Mouse (Mus musculus): ENCODE results near the gene Ampd1.
"Not testable (repeated sequence)": the region's sequence is repeated elsewhere in the genome, so short reads cannot be mapped to it uniquely, and the experiment has no call there.

The Ampd1 gene

DNA sequence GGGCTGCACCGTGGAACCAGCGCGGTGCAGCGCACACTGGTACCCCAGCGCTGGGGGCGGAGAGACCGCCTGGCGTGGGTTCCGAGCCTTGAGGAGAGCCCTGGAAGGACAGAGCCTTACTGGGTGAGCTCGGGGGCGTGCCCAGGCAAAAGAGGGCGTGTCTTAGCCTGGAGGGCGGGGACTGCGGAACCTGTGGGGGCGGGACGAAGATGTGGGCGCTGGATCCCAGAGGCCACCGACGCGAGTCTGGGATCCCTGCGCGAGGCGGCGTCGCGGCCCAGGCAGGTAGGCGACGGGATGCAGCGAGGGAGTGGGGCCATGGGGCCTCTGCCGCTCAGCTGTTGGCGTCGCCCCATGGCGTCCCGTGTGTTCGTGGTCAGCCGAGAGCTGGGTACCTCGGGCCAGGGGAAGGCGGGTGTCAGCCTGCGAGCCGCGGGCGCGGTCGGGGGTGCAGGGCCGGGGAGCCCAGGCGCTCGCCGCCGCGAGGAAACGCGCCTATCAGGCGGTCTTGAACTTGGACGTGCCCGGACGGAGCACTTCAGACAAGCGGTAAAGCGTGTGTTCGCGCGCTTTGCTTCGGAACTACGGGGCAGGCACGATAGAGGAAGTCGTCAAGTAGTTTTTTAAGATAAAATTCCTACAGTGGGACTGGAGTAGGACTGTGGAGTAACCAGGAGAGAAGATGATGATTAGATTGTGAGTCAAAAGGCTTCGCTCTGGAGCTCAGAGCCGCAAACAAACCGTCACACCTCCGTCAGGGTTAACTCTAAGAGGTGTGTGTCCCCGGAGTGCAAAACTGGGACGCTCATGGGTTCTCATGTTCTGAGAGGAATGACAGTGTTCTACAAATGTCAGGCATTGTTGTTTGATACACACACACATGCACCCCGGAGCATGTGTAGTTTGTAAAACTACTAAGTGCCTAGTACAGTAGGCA, 28.9 kb downstream of the Ampd1 start, which contains the start of gene Dennd2c:
TSS of gene Dennd2c (plus strand) at position 151 of the 937 bp plus-strand sequence.
- peak; percentile 36 for DNase-seq (ENCODE audit: low spot score)

DNA sequence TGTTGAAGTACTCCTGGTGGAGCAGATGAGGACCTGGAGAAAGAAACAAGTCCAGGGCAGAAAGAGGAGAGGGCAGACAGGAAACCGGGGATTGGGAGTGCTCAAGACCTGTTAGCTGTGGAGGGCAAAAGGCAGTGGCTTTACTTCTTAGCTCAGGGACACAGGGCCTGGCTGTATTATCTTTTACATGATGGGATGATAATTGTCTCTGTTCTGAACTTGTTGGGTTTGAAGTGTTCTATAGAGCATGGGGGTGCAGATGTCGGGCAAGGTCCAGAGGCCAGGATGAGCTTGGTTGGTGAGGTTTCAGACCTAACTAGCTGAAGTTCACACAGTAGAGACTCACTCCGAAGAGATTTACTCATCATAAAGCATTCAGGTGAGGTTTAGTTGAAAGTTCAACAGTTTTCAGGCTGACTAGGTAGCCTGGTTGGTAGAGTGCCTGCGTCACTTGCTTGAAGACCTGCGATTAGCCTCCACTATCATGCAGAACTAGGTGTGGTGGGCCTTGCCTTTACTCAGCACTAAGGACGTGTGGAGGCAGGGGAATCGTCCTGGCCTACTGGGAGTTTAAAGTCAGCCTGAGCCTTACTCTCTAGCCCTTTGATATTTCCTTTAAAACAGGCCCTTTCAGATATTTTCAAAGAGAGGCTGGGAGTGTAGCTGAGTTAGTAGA, 33.9 kb downstream of the Ampd1 start:
- no peak for DNase-seq (ENCODE audit: low spot score)

DNA sequence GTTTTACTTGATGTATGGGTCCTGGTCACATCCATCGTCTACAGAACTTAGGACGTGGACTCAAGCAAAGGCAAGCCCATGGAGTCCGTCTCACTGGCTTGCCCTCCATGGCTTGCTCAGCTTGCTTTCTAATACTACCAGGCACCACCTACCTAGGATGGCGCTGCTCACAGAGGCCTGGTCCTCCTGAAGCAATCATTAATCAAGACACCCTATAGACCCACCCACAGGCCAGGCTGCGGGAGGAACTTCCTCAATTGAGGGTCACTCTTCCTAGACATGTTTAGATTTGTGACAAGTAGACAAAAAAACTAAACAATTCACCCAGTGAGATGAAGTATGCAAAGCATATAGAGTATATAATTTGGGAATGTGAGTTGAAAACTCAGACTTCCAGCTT, 38.4 kb downstream of the Ampd1 start:
- DNase-seq (ENCODE audit: low spot score) = no peak

DNA sequence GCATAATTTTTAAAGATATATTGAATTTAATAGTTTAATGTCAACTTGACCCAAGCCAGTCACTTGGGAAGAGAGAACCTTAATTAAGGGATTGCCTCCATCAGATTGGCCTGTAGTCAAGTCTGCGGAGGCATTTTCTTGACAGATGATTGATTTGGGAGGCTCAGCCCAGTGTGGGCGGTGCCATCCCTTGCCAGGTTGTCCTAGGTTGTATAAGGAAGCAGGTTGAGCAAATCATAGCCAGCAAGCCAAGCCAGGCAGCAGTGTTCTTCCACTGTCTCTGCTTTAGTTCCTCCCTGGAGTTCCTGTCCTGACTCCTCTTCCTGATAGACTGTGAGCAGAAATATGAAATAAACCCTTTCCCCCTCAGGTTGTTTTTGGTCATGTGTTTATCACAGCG, 49.8 kb downstream of the Ampd1 start:
- no peak for DNase-seq (ENCODE audit: low spot score)

DNA sequence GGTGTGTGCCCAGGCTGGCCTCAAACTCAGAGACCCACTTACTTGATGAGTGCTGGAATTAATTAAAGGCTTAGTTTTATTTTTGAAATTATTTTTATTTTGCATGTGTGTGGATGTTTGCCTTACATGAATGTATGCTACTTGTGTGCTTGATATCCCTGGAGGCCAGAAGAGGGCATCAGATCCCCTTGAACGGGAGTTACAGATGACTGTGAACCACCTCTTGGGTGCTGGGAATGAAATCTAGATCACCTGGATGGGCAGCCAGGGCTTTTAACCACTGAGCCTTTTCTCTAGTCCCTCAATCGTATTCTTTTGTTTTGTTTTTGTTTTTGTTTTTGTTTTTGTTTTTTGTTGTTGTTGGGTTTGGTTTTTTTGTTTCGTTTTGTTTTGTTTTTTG, 52.3 kb downstream of the Ampd1 start:
- no peak for DNase-seq (ENCODE audit: low spot score)

DNA sequence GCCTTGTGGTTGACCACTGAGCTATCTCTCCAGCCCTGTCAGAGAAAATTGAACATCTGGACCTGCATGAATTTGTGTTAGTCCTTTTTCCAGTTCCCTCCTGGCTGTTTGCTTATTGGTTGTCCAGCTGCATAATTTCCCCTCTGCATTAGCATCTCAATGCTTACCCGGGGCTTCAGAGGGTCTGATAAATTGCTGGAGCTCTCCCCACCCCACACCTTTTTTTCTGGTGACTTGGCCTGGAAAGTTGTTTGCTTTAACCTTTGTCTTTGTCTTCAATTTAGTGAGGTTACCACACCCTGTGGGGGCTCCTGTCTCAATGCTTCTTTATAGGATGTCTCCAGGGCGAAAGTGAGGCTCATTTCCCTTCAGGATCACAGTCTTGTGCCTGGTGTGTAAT, 53.4 kb downstream of the Ampd1 start:
- no peak for DNase-seq (ENCODE audit: low spot score)

DNA sequence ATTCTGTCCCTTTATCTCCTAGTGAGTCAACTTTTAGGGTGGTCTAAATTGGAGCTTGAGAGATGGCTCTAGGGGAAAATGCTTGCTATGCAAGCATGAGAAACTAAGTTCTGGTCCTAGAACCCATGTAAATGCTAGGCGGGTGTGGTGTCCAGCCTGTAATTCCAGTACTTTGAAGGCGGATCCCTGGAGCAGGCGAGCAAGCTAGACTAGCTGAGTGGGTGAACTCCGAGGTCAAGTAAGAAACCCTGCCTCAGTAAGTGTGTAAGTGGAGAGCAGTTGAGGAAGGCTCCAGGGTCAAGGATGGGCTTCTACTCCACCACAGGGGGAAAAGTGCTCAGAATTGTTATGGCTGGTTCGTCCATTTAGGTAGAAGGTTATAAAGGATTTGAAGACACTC, 53.9 kb downstream of the Ampd1 start:
- no peak for DNase-seq (ENCODE audit: low spot score)

DNA sequence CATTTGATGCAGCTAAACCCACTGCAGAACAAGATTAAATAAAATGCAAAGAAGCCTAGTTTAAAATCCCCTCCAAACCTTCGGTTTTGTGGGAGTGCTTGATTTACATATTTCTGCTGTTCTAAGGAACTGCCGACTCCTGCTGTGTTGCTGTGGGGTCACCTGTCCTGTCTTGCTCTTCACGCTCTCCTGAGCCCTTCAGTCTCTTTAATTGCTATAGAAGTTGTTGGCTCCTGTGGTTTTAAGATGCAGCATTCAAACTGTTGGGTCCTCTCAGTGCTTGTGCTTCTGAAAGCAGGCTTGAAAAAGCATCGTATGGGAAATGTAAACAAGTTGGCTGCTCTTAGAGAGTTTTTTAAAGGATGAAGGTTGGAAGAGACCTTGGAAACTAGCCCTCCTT, 54.4 kb downstream of the Ampd1 start:
- DNase-seq (ENCODE audit: low spot score) = no peak

DNA sequence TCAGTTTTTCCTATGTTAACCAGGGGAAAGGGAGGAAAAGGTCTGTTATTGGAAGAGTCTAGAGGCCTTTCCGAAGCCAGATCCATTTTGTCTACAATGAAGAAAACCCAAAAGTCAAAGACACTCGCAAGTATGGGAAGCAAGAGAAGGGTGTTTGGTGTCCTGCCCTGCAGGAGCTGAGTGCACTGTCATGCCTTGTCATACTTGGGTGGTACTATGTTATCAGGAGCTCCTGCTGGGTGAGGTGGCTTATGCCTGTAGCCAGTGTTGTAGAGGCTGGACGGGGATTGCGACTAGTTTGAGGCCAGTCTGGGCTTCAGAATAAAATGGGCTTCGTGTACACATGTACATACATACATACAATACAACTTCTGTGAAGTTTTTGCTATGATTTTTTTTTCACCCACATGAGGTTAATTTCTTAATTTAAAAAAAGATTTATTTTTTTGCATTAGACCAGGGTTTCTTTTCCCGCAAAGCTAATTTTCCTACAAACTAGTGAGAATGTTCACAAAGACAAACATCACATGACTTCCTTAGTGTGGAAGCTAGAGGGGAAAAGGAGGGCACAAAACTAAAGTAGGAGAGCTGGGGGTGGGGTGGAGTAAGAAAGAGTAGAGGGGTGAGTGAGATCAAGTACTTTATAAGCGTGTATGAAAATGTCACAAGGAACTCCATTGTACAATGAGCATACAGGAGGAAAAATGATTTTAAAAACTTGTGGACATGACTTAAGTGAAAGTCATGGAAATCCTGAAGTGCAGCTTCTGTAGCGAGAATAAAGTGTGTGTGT, 55.7 kb downstream of the Ampd1 start:
- no peak for DNase-seq (ENCODE audit: low spot score)

DNA sequence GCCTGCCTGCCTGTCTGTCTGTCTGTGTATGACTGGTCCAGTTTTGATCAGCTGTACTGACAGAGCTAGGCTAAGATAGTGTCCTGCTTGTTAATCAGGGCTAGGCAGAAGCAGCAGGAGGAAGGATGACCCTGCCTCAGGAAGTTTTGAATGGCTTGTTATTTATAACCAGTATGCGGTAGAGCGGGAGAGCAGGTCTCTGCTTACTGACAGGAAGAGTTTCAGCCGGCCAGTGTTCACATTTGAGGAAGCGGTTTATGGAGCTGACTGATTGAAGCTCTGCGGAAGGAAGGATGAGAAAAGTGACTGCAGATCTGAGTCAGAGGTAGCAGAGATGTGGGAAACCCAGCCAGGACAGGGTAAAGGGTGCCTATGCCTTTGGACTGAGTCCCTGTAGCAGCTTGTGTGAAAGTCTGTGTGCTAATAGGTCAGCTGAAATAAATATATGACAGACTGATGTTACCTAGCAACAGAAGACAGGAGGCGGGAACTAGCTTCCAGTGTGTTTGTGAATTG, 56.5 kb downstream of the Ampd1 start:
- DNase-seq (ENCODE audit: low spot score) = peak; percentile 25

DNA sequence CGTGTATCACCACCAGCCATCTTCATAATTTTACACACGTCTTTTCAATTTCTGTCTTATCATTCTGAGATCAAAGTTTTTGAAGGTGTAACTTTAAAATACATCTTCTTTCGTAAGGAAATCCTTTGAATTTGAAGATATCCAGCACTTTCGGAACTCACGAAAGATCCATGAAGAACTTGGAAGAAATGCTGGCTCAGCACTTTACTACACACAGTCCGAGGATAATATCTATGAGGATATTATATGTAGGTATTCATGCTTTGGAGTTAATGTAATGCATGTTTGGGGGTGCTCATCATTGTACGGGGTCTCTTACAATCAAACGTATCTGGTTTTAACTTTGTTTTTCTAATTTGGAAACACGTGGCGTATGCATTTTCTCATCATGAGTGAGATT, 59.3 kb downstream of the Ampd1 start:
- DNase-seq (ENCODE audit: low spot score) = no peak

DNA sequence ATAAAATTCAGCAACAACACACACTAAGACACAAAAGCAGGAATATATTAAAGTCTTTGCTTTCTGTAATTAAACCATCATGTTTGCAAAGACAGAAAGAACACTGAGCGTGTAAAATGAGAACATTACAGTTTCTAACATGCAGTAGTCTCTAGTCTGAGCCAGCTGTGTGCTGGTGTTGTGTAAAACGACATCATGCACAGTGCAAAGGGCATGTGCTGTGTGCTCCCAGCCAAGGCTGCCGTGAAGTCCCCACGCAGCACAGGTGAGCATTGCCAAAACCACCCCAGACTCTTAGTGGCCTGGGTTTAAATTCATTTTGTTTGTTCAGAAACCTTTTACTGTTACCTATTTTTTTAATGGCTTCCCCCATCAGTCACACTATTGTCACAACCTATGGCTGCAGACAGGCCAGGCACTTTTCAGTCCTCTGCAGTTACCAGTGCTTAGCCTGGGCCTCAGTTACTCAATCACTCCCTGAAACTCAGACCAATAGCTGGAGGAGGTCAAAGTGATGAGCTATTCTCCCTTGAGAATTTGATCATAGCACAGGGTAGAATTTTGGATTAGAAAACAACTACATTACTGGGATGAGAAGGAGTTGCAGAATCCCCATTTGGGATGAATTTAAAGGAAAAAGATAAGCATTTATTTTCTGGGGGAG, 62.7 kb downstream of the Ampd1 start:
- no peak for DNase-seq (ENCODE audit: low spot score)

DNA sequence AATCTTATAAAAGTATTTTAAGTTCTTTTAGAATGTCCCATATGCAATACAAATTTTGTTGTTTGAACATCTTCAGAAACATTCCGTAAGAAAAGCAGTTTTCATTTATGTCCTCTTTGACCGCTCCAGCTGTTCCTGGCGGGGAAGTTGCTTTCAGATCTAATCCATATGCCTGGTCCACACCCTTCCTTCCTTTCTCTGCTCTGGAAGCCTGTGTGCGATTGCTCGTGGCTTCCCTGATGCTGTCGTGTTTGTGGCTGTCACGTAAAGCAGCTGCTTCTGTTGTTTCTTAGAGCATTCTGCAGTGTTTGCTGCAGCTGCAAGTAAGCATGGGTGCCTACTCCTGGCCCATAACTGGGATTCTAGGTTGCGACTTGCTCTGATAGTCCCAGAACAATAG, 65.2 kb downstream of the Ampd1 start:
- no peak for DNase-seq (ENCODE audit: low spot score)

DNA sequence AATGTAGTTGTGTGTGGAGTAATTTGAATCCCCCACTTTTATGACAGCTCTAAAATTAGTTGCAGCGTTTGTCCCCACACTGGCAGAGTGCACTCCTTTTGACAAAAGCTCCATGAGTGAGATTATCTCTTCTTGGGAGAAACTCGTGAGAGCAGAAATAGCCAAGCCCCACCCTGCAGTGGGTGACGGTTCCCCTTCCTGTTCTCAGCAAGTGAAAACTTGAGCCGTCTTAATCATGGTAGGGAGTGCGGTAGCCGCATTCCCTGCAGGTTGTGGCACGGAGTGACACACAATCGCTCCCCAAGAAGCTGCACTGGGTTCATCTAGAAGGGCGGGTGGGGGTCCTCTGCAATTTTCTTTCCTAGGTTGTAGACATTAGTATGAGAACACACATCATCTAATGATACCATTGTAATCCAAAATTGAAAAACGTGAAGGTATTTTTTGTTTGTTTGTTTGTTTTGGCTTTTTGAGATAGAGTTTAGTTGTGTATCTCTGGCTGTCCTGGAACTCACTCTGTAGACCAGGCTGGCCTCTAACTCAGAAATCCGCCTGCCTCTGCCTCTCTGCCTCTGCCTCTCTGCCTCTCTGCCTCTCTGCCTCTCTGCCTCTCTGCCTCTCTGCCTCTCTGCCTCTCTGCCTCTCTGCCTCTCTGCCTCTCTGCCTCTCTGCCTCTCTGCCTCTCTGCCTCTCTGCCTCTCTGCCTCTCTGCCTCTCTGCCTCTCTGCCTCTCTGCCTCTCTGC, 66.5 kb downstream of the Ampd1 start:
- DNase-seq (ENCODE audit: low spot score) = not testable (repeated sequence)

DNA sequence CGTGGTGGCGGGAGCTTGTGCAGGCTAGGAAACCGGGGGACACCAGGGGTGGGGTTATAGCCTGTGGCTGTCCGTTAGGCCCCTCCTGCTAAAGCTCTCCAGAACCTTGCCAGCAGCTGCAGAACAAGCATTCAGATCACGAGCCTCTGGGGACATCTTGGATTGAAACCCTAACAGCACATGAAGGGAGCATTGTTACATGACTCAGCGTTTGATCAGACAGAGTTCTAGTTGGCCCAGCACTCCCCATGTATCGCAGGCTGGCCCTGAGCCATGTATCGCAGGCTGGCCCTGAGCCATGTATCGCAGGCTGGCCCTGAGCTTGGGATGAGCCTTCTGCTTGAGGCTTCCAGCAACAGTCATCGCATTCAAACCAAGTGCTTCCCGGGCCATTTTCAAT, 67.5 kb downstream of the Ampd1 start:
- DNase-seq (ENCODE audit: low spot score) = no peak

DNA sequence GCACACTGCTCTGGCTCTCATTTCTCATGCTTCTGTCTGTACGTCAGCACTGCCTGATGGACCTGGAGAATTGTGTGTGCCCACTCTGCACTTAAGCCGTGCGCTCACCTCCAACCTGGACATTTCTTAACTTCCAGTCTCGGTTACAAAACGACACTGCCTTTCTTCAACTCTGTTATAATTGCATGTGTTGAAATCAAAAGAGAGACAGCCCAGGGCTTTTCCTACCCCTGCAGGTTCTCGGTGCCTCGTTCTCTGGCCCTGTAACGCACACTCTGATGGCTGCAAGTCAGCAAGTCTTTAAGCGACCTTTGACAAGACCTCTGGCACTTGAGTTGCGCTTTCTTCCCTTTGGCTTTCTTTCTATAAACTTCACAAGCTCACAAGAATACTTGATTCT, 68.6 kb downstream of the Ampd1 start:
- DNase-seq (ENCODE audit: low spot score) = no peak

DNA sequence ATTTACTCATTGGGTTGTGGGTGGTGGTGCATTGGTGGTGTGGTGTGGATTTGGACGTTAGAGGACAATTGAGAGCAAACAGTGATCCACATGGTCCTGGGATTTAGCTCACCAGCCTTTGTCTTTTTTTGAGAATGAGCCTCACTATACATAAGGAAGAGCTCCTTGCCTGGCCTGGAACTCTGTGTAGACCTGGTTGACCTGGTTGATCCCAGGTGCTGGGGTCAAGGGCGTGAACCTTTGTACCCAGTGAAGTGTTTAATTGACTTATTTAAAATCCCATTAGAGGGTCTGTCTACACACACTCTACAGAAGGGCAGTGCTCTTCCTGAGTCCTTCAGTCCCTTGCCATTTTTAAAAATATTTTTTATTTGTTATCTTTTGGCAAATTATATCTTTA, 71.5 kb downstream of the Ampd1 start:
- DNase-seq (ENCODE audit: low spot score) = no peak

DNA sequence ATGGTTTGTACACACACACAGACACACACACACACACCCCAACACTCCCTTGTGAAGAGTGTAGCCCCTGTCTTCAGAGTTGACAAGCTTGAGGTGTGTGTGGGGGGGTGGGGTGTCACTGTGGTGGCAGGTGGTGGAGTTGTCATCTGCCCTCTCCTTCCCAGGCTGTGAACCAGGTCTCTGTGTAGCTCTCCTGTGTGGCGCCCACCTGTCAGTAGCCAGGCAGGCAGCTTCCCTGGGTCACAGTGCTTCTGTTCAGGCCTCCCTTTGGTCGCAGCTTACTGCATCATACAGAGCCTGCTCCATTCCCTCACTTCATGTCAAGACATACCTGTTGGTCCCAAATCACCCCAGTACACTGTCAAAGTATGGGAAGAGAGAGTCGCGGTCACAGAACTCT, 72.0 kb downstream of the Ampd1 start:
- DNase-seq (ENCODE audit: low spot score) = no peak

DNA sequence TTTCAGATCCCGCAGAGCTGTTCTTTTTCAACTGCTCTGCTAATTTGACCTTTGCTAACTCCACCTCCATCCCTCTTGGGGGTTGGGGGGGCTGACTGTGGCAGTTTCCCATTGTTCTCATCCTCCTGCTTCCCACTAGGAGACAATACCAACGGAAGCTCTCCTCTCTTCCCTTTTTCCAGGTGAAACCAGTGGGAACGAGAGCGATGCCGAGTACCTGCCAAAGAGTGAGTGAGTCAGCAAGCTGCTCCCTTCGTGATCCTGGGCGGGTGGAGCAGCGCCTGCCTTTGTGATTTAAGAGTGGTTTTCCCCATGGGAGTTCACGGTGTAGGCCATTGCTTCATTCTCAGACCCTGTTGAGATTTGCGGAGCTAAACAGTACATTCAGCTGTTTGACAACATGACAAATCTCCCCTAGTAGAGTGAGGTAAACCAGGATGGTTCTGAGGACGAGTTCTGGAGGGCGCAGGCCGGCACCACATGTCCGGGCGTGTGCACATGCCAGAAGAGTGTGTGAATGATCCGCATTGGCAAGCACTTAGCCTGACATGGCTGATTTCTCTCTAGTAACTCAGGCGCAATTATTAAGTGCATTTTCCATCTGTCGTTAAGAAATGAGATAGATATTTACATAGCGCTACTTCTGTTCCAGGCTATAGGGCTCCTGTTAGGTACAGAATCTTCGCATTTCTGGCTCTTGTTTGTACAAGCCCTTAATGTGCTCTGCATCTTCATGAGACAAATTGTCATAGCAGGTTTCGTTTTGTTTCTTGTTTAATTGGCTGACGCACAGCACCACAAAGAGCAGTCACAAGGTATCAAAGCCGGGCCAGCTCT, 72.7 kb downstream of the Ampd1 start:
- DNase-seq (ENCODE audit: low spot score) = no peak

DNA sequence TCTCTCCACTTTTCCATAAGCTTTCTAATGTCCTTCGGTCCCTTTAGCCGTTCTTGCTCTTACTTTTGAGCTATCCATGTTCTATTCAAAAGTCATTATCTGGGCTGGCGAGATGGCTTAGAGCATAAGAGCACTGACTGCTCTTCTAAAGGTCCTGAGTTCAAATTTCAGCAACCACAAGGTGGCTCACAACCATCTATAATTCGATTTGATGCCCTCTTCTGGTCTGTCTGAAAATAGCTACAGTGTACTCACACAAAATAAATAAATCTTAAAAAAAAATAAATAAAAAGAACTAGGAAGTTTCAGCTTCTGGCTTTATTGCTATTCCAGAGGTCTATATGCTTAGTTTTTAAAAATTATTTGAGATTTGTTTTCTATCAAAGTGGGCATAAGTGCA, 74.0 kb downstream of the Ampd1 start:
- no peak for DNase-seq (ENCODE audit: low spot score)
